Mouse (Mus musculus) forebrain, embryonic 13.5 days (tissue): ENCODE results near the gene Ap1s3. TPM values are rescaled to one million over a fixed set of nuclear protein-coding genes. Genes with fewer than 3 reads are reported as not detected.
"Not testable (repeated sequence)": the region's sequence is repeated elsewhere in the genome, so short reads cannot be mapped to it uniquely, and the experiment has no call there.

Experiments
- ATAC-seq: fragments of 200-750 bp; cut with Nextera tagmentation; 2 replicates; pipeline ENCODE4 v1.8.0; 2017
- H3K27ac ChIP-seq: fragments of 300-500 bp; sonication (generic); 2 replicates; pipeline ENCODE4 v1.5.1; 2015; ENCODE audit warnings: inconsistent platforms, mild to moderate bottlenecking, moderate library complexity
- H3K27me3 ChIP-seq: fragments of 300-500 bp; sonication (generic); 2 replicates; pipeline ENCODE4 v1.6.1; 2015; ENCODE audit warnings: mild to moderate bottlenecking, inconsistent platforms
- H3K36me3 ChIP-seq: fragments of 300-500 bp; sonication (generic); 2 replicates; pipeline ENCODE4 v1.6.1; 2015; ENCODE audit warnings: mild to moderate bottlenecking, inconsistent platforms; ENCODE audit not compliant: poor library complexity, severe bottlenecking
- H3K4me1 ChIP-seq: fragments of 300-500 bp; sonication (generic); 2 replicates; pipeline ENCODE4 v1.6.1; 2015; ENCODE audit warnings: inconsistent platforms
- H3K4me2 ChIP-seq: fragments of 300-500 bp; sonication (generic); 2 replicates; pipeline ENCODE4 v1.6.1; 2015; ENCODE audit warnings: inconsistent platforms, mild to moderate bottlenecking, moderate library complexity
- H3K4me3 ChIP-seq: fragments of 300-500 bp; sonication (generic); 2 replicates; pipeline ENCODE4 v1.5.1; 2015; ENCODE audit warnings: mild to moderate bottlenecking, inconsistent platforms
- H3K9ac ChIP-seq: fragments of 300-500 bp; sonication (generic); 2 replicates; pipeline ENCODE4 v1.6.1; 2015; ENCODE audit warnings: mild to moderate bottlenecking, inconsistent platforms
- H3K9me3 ChIP-seq: fragments of 300-500 bp; sonication (generic); replicated peaks from 2 replicates; pipeline ENCODE4 v1.6.1; 2016; ENCODE audit warnings: inconsistent platforms
- WGBS: fragments of 180-500 bp; shearing (Covaris S2); methylation state at CpG from one replicate; pipeline ENCODE4 v1.1.7; 2015; 5-methylcytosine and 5-hydroxymethylcytosine counted together
- polyA plus RNA-seq: library from polyadenylated mRNA; unstranded; fragments of >200 nt; fragmentation: Nextera tagmentation; extraction: Ambion mirVana; gene quantifications from 2 replicates; pipeline ENCODE4 v1.2.1, GENCODE M21; 2015

The Ap1s3 gene
- polyA plus RNA-seq, 1 experiment from 2014 or later, result 0.28 TPM

- H3K9me3 ChIP-seq, result peaks cover 3% of the 10 kb centered on the region
- 95% methylated on average over 2 of the region's 2 CpGs for WGBS
- ATAC-seq, result no peak
Observed at GRCm38 (mm10) chr1:79619434-79619833, 52.3 kb downstream of the Ap1s3 start.

GRCm38 (mm10) chr1:79616492-79616891 lies 55.3 kb downstream of the Ap1s3 start:
- Histone ChIP-seq H3K27me3 (no peaks in the 10 kb centered on the region), H3K36me3 (no peaks in the 10 kb centered on the region), H3K9me3 (peaks cover 5% of the 10 kb centered on the region; the same call in 1 of the 2 replicates), H3K4me3 (no peak overlapping the region), H3K4me1 (no peaks in the 10 kb centered on the region), H3K27ac (no peak overlapping the region), H3K9ac (no peak overlapping the region), H3K4me2 (no peak overlapping the region)
- WGBS, result 59% methylated on average over 2 of the region's 2 CpGs
- ATAC-seq, result no peak

More at GRCm38 (mm10) chr1:79619434-79619833, 52.3 kb downstream of the Ap1s3 start:
- Histone ChIP-seq H3K4me1 (no peaks in the 10 kb centered on the region), H3K4me2 (no peak overlapping the region), H3K9ac (no peak overlapping the region), H3K27me3 (no peaks in the 10 kb centered on the region), H3K4me3 (no peak overlapping the region), H3K27ac (no peak overlapping the region), H3K36me3 (no peaks in the 10 kb centered on the region)

GRCm38 (mm10) chr1:79614456-79614855 lies 57.3 kb downstream of the Ap1s3 start:
- Histone ChIP-seq H3K4me2 (no peak overlapping the region), H3K4me1 (no peaks in the 10 kb centered on the region), H3K27me3 (no peaks in the 10 kb centered on the region), H3K36me3 (no peaks in the 10 kb centered on the region), H3K4me3 (no peak overlapping the region), H3K9ac (no peak overlapping the region), H3K27ac (no peak overlapping the region), H3K9me3 (peaks cover 5% of the 10 kb centered on the region; the same call in 1 of the 2 replicates)
- WGBS, result 94% methylated on average over 6 of the region's 6 CpGs
- no peak for ATAC-seq

- H3K4me2 ChIP-seq, H3K4me1 ChIP-seq: not testable (repeated sequence)
- 97% methylated on average over 5 of the region's 5 CpGs for whole genome bisulfite sequencing
Observed at GRCm38 (mm10) chr1:79611271-79611670, 60.5 kb downstream of the Ap1s3 start.

GRCm38 (mm10) chr1:79608856-79609255 lies 62.9 kb downstream of the Ap1s3 start:
- H3K4me2 ChIP-seq, H3K27me3 ChIP-seq, H3K27ac ChIP-seq, H3K9ac ChIP-seq, H3K9me3 ChIP-seq, H3K4me3 ChIP-seq, H3K36me3 ChIP-seq, H3K4me1 ChIP-seq: not testable (repeated sequence)
- ATAC-seq, result 0 out of 2 replicates have a peak, but pooled peaks have one; percentile 8
- 32% methylated on average over 5 of the region's 5 CpGs for WGBS

More at GRCm38 (mm10) chr1:79611271-79611670, 60.5 kb downstream of the Ap1s3 start:
- not testable (repeated sequence) for H3K27me3 ChIP-seq, H3K27ac ChIP-seq, ATAC-seq, H3K36me3 ChIP-seq, H3K4me3 ChIP-seq, H3K9ac ChIP-seq, H3K9me3 ChIP-seq

- Histone ChIP-seq H3K4me2 (no peak overlapping the region), H3K4me1 (0 out of 2 replicates have a peak, but pooled peaks cover 3% of the 10 kb centered on the region), H3K27me3 (no peaks in the 10 kb centered on the region), H3K36me3 (no peaks in the 10 kb centered on the region), H3K9me3 (no peaks in the 10 kb centered on the region; the same call in 1 of the 2 replicates), H3K4me3 (no peak overlapping the region), H3K27ac (no peak overlapping the region), H3K9ac (no peak overlapping the region)
- WGBS, result 44% methylated on average over 2 of the region's 2 CpGs
- no peak for ATAC-seq
Observed at GRCm38 (mm10) chr1:79602500-79602899, 69.3 kb downstream of the Ap1s3 start.

- WGBS, result 45% methylated on average over 5 of the region's 5 CpGs
- Histone ChIP-seq H3K9me3 (no peaks in the 10 kb centered on the region; the same call in 1 of the 2 replicates), H3K9ac (no peak overlapping the region), H3K36me3 (no peaks in the 10 kb centered on the region), H3K4me3 (no peak overlapping the region), H3K4me2 (no peak overlapping the region), H3K4me1 (0 out of 2 replicates have a peak, but pooled peaks cover 3% of the 10 kb centered on the region), H3K27ac (peak overlapping the region; percentile 63; the same call in 1 of the 2 replicates), H3K27me3 (no peaks in the 10 kb centered on the region)
- ATAC-seq, result peak; percentile 93
Observed at GRCm38 (mm10) chr1:79598385-79599178, 73.2 kb downstream of the Ap1s3 start.

- ATAC-seq, result 0 out of 2 replicates have a peak, but pooled peaks have one; percentile 27
- no peak overlapping the region for H3K9ac ChIP-seq
- no peaks in the 10 kb centered on the region for H3K36me3 ChIP-seq
- H3K4me2 ChIP-seq, result no peak overlapping the region
- no peak overlapping the region for H3K27ac ChIP-seq
- H3K4me1 ChIP-seq, result no peaks in the 10 kb centered on the region
- no peaks in the 10 kb centered on the region for H3K27me3 ChIP-seq
- no peaks in the 10 kb centered on the region for H3K9me3 ChIP-seq
- WGBS, result 91% methylated on average over 4 of the region's 4 CpGs
- no peak overlapping the region for H3K4me3 ChIP-seq
Observed at GRCm38 (mm10) chr1:79592721-79593277, 79.0 kb downstream of the Ap1s3 start.

- 83% methylated on average over 1 of the region's 1 CpGs for WGBS
- H3K4me3 ChIP-seq, result no peak overlapping the region
Observed at GRCm38 (mm10) chr1:79591091-79591490, 80.7 kb downstream of the Ap1s3 start.

GRCm38 (mm10) chr1:79589971-79590763 lies 81.6 kb downstream of the Ap1s3 start:
- H3K4me3 ChIP-seq, result no peak overlapping the region
- no peaks in the 10 kb centered on the region for H3K27me3 ChIP-seq
- WGBS, result 86% methylated on average over 4 of the region's 4 CpGs
- no peaks in the 10 kb centered on the region for H3K4me1 ChIP-seq
- no peak overlapping the region for H3K9ac ChIP-seq
- no peaks in the 10 kb centered on the region for H3K36me3 ChIP-seq
- H3K27ac ChIP-seq, result no peak overlapping the region
- no peaks in the 10 kb centered on the region for H3K9me3 ChIP-seq
- no peak for ATAC-seq
- no peak overlapping the region for H3K4me2 ChIP-seq

More at GRCm38 (mm10) chr1:79591091-79591490, 80.7 kb downstream of the Ap1s3 start:
- Histone ChIP-seq H3K9ac (no peak overlapping the region), H3K4me2 (no peak overlapping the region), H3K27me3 (no peaks in the 10 kb centered on the region), H3K9me3 (no peaks in the 10 kb centered on the region), H3K36me3 (no peaks in the 10 kb centered on the region), H3K4me1 (no peaks in the 10 kb centered on the region), H3K27ac (no peak overlapping the region)
- no peak for ATAC-seq

- Histone ChIP-seq H3K27ac (no peak overlapping the region), H3K4me1 (no peaks in the 10 kb centered on the region), H3K9ac (no peak overlapping the region), H3K27me3 (no peaks in the 10 kb centered on the region), H3K4me2 (no peak overlapping the region), H3K36me3 (no peaks in the 10 kb centered on the region), H3K9me3 (no peaks in the 10 kb centered on the region), H3K4me3 (no peak overlapping the region)
- 68% methylated on average over 6 of the region's 6 CpGs for WGBS
- no peak for ATAC-seq
Observed at GRCm38 (mm10) chr1:79589424-79589823, 82.3 kb downstream of the Ap1s3 start.
